Mouse (Mus musculus) cerebellum, adult 2 months (tissue): Measurements from ENCODE around the gene Grid2.

Experiments used
- CTCF ChIP-seq: fragments of 200-500 bp; IDR thresholded peaks from 2 replicates; pipeline ENCODE4 v1.5.1; 2011; ENCODE audit warnings: low read depth, mild to moderate bottlenecking, control low read depth, low read length, moderate library complexity, borderline replicate concordance; ENCODE audit not compliant: insufficient read depth
- POLR2A ChIP-seq: fragments of 200-500 bp; IDR thresholded peaks from 2 replicates; pipeline ENCODE4 v1.6.1; 2011; ENCODE audit warnings: low read length, control low read depth, borderline replicate concordance; ENCODE audit not compliant: insufficient read depth

DNA sequence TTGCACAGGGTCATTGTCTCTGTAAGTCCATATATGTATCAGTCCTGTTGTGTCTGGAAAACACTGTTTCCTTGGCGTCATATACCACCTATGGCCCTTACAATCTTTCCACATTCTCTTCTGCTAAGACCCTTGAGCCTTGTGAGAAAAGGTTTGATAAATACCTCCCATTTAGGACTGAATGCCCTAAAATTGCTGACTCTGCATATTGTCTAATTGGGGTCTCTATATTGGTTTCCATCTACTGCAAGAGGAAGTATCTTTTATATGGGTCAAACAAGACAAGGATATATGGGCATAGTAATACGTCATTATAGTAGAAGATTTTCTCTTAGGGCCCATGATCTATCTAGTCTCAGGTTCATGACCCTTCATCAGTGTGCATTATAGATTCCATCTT lies 1008.5 kb downstream of the Grid2 start:
- TF ChIP-seq CTCF (no peak), POLR2A (no peak)
